Mouse (Mus musculus): Measurements from ENCODE around the gene Hdac8.

GRCm38 (mm10) chrX:102504179-102504578 is 980 bp downstream of the Hdac8 start:
- TF ChIP-seq CTCF (IDR thresholded peaks at IDR 0.05; ENCODE audit: low read depth) (no peak), EP300 (IDR thresholded peaks at IDR 0.05; ENCODE audit: low read depth) (no peak)
